Mouse (Mus musculus): ENCODE results near the gene Cnot10. TPM values are rescaled to one million over a fixed set of nuclear protein-coding genes. Genes with fewer than 3 reads are reported as not detected.

Gene Cnot10
- polyA plus RNA-seq, 1 experiment from 2014 or later, result 46.3 TPM

GRCm38 (mm10) chr9:114672703-114673561 lies 32.9 kb upstream of the Cnot10 start:
- in situ Hi-C loops (cut with MboI; ENCODE audit: low pct_unique_long_range_greater_than_20kb), result no loop called here
- ATAC-seq (no peak), DNase-seq (ENCODE audit: low read depth, low spot score) (no peak)
- ChIA-PET CTCF (no interaction called here), POLR2A (no interaction called here)
- no peaks in the 10 kb centered on the region for H3K27me3 ChIP-seq
- TF ChIP-seq CTCF (IDR thresholded peaks at IDR 0.05), result no peak

- in situ Hi-C loops (cut with MboI; ENCODE audit: low pct_unique_long_range_greater_than_20kb), result no loop called here
- no peak for TF ChIP-seq CTCF (IDR thresholded peaks at IDR 0.05)
- ATAC-seq (no peak), DNase-seq (ENCODE audit: low read depth, low spot score) (no peak)
- no peaks in the 10 kb centered on the region for H3K27me3 ChIP-seq
- ChIA-PET POLR2A (no interaction called here), CTCF (no interaction called here)
These were observed 32.0 kb upstream of the Cnot10 start for GRCm38 (mm10) chr9:114671946-114672345.

GRCm38 (mm10) chr9:114669011-114669410 lies 29.0 kb upstream of the Cnot10 start:
- in situ Hi-C loops (cut with MboI; ENCODE audit: low pct_unique_long_range_greater_than_20kb), result no loop called here
- CTCF ChIA-PET, result no interaction called here
- DNase-seq (ENCODE audit: low read depth, low spot score) (no peak), ATAC-seq (no peak)
- H3K27me3 ChIP-seq, result no peaks in the 10 kb centered on the region
- no peak for TF ChIP-seq CTCF (IDR thresholded peaks at IDR 0.05)
- POLR2A ChIA-PET, result no interaction called here

GRCm38 (mm10) chr9:114668047-114668446 lies 28.1 kb upstream of the Cnot10 start:
- TF ChIP-seq CTCF (IDR thresholded peaks at IDR 0.05), result no peak
- in situ Hi-C loops (cut with MboI; ENCODE audit: low pct_unique_long_range_greater_than_20kb), result no loop called here

GRCm38 (mm10) chr9:114666858-114667257 lies 26.9 kb upstream of the Cnot10 start:
- TF ChIP-seq CTCF (IDR thresholded peaks at IDR 0.05), result no peak
- no peak for DNase-seq (ENCODE audit: low read depth, low spot score)
- POLR2A ChIA-PET, result no interaction called here
- CTCF ChIA-PET, result no interaction called here
- H3K27me3 ChIP-seq, result no peaks in the 10 kb centered on the region
- in situ Hi-C loops (cut with MboI; ENCODE audit: low pct_unique_long_range_greater_than_20kb), result no loop called here
- no peak for ATAC-seq

More at GRCm38 (mm10) chr9:114668047-114668446, 28.1 kb upstream of the Cnot10 start:
- DNase-seq (ENCODE audit: low read depth, low spot score) (no peak), ATAC-seq (no peak)
- POLR2A ChIA-PET, result no interaction called here
- CTCF ChIA-PET, result no interaction called here
- H3K27me3 ChIP-seq, result no peaks in the 10 kb centered on the region

GRCm38 (mm10) chr9:114663782-114664181 lies 23.8 kb upstream of the Cnot10 start:
- ATAC-seq (no peak), DNase-seq (ENCODE audit: low read depth, low spot score) (no peak)
- H3K27me3 ChIP-seq, result no peaks in the 10 kb centered on the region
- in situ Hi-C loops (cut with MboI; ENCODE audit: low pct_unique_long_range_greater_than_20kb), result no loop called here
- ChIA-PET POLR2A (interaction anchor here (0.6 kb wide), 1 partner anchor 16 kb away, joined by 5 read pairs; no protein-coding TSS in a partner anchor), CTCF (interaction anchor here (0.8 to 1.3 kb wide), 4 partner anchors 14 to 25 kb away, joined by 3 to 4 read pairs (median 3); partner anchors contain the start of gene Dync1li1)
- TF ChIP-seq CTCF (IDR thresholded peaks at IDR 0.05), result no peak

- CTCF ChIA-PET, result interaction anchor here (1.4 kb wide), 1 partner anchor 14 kb away, joined by 3 read pairs; no protein-coding TSS in a partner anchor
- peaks cover 5% of the 10 kb centered on the region for H3K27me3 ChIP-seq
- DNase-seq (ENCODE audit: low read depth, low spot score) (no peak), ATAC-seq (no peak)
- in situ Hi-C loops (cut with MboI; ENCODE audit: low pct_unique_long_range_greater_than_20kb), result no loop called here
- POLR2A ChIA-PET, result interaction anchor here (0.6 kb wide), 1 partner anchor 92 kb away, joined by 5 read pairs; no protein-coding TSS in a partner anchor
- TF ChIP-seq CTCF (IDR thresholded peaks at IDR 0.05), result no peak
These were observed 22.0 kb upstream of the Cnot10 start for GRCm38 (mm10) chr9:114661991-114662390.

GRCm38 (mm10) chr9:114660983-114661382 lies 21.0 kb upstream of the Cnot10 start:
- CTCF ChIA-PET, result no interaction called here
- no peak for TF ChIP-seq CTCF (IDR thresholded peaks at IDR 0.05)
- ATAC-seq, result no peak
- in situ Hi-C loops (cut with MboI; ENCODE audit: low pct_unique_long_range_greater_than_20kb), result no loop called here
- POLR2A ChIA-PET, result no interaction called here
- DNase-seq (ENCODE audit: low read depth, low spot score), result no peak
- peaks cover 5% of the 10 kb centered on the region for H3K27me3 ChIP-seq

GRCm38 (mm10) chr9:114660506-114660905 lies 20.5 kb upstream of the Cnot10 start:
- in situ Hi-C loops (cut with MboI; ENCODE audit: low pct_unique_long_range_greater_than_20kb), result no loop called here
- ChIA-PET CTCF (no interaction called here), POLR2A (no interaction called here)
- ATAC-seq (no peak), DNase-seq (ENCODE audit: low read depth, low spot score) (no peak)
- H3K27me3 ChIP-seq, result peaks cover 5% of the 10 kb centered on the region
- no peak for TF ChIP-seq CTCF (IDR thresholded peaks at IDR 0.05)

GRCm38 (mm10) chr9:114656701-114657100 lies 16.7 kb upstream of the Cnot10 start:
- DNase-seq (ENCODE audit: low read depth, low spot score) (no peak), ATAC-seq (no peak)
- in situ Hi-C loops (cut with MboI; ENCODE audit: low pct_unique_long_range_greater_than_20kb), result no loop called here
- no peak for TF ChIP-seq CTCF (IDR thresholded peaks at IDR 0.05)
- CTCF ChIA-PET, result no interaction called here
- POLR2A ChIA-PET, result interaction anchor here (0.7 kb wide), 1 partner anchor 84 kb away, joined by 3 read pairs; no protein-coding TSS in a partner anchor
- peaks cover 5% of the 10 kb centered on the region for H3K27me3 ChIP-seq

- in situ Hi-C loops (cut with MboI; ENCODE audit: low pct_unique_long_range_greater_than_20kb), result no loop called here
- TF ChIP-seq CTCF (IDR thresholded peaks at IDR 0.05), result no peak
- POLR2A ChIA-PET, result no interaction called here
- no peak for DNase-seq (ENCODE audit: low read depth, low spot score)
- no peak for ATAC-seq
- peaks cover 5% of the 10 kb centered on the region for H3K27me3 ChIP-seq
- CTCF ChIA-PET, result no interaction called here
These were observed 15.4 kb upstream of the Cnot10 start for GRCm38 (mm10) chr9:114655356-114655755.

Measured in Patski (cell line).